Mouse (Mus musculus): ENCODE results near the gene Clca3a2.
"Not testable (repeated sequence)": the region's sequence is repeated elsewhere in the genome, so short reads cannot be mapped to it uniquely, and the experiment has no call there.

Clca3a2 gene

DNA sequence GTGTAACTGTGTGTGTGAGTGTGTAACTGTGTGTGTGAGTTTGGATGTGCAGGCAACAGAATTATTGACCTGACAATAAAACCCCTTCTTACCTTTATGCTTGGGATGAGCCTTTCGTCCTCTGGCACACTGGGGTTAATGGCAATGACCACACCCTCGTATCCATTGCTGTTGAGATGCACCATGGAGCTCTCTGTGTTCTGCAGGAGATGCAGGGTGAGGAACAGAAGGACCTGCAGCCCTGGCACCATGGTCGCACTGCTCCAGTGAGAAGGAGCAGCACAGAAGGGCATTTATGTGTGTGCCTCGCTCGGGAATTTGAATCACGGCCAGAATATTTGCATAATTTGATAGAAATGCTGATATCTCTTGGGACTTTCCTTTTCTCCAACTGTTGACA, at the start of gene Clca3a2:
TSS of gene Clca3a2 (minus strand) at position 276 of the 400 bp plus-strand sequence.
- DNase-seq (ENCODE audit: low spot score): not testable (repeated sequence)

DNA sequence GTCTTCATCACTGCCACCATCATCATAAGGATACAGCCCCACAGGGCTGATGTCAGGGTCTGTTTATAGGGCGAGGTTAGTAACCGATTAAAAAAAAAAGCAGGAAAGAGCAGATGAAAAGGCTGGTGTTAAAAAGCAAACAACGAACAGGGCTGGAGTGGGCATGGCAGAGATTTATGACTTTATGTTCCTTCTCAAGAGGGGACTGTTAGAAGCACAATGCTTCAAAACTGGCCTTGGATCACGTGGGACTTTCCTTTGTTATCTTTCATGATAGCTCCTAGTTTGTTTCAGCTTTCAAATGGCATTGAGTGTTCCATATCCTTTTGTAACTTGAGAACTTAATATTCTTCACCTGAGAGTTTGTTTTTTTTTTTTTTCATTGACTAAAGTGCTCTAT, 30.3 kb upstream of the Clca3a2 start:
- no peak for DNase-seq (ENCODE audit: low spot score)

- not testable (repeated sequence) for DNase-seq (ENCODE audit: low spot score)
These were observed 29.8 kb upstream of the Clca3a2 start, which contains the start of gene Clca3b for GRCm38 (mm10) chr3:144849014-144849556. TSS of gene Clca3b (minus strand) at chr3:144849357.

- no peak for DNase-seq (ENCODE audit: low spot score)
These were observed 8.0 kb upstream of the Clca3a2 start for GRCm38 (mm10) chr3:144827257-144827656.

DNA sequence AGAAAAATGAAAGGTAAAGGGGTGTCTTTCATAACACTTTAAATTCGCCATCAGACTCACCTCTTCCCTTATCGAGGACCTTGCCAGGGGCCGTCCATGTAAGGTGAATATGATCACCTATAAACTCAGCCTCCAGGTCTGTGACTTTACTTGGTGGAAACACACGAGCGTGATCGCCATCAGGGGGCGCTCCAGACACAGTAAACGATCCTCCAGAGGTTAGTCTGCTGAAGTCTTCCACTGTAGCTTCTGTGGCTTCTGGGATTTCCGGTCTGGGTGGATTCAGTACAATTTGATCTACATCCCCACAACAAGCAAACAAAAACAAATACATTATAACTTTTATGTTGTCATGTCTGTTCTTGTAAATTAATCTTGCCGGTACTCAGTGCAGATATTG, 5.9 kb upstream of the Clca3a2 start:
- peak; percentile 56 for DNase-seq (ENCODE audit: low spot score)

- no peak for DNase-seq (ENCODE audit: low spot score)
These were observed 4.0 kb upstream of the Clca3a2 start for GRCm38 (mm10) chr3:144823331-144823730.

- DNase-seq (ENCODE audit: low spot score): no peak
These were observed 1.3 kb upstream of the Clca3a2 start for GRCm38 (mm10) chr3:144820632-144821031.

DNA sequence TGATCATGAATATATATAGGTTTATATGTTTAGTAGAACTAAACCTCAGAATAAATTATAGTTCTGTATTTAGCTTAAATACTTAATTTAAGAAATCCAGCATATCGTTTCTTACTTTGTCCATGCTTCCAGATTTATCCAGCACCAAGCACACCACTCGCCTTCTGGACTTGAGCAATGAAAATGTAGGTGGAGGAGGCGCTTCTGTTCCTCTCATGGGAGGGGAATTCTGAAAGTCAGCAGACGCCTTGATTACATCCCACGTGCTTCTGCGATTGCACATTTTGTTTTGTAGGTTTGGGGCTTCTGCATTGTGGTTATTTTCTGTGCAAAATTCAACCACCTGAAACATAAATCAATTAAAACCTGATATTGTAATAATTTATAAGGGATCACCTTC, 6.0 kb downstream of the Clca3a2 start:
- not testable (repeated sequence) for DNase-seq (ENCODE audit: low spot score)

DNA sequence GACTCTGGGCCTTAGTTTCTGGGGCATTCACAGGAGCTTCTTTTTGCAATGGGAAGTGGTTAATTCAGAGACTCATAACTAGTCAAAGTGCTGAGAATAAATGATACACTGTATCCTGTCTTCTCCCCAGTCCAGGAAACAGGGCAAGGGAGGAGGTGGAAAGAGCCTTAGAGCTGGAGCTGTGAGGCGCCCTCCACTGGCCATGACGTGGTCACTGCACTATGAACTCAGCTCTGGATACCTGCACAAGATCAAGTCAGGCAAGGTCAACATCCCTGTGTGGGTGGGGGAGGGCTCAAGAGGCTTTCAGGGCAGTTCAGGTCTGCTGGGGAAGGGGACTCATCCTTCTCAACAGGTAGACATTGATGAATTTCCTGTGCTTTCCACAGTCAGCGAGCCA, 7.5 kb downstream of the Clca3a2 start:
- no peak for DNase-seq (ENCODE audit: low spot score)

- DNase-seq (ENCODE audit: low spot score): not testable (repeated sequence)
These were observed 11.0 kb downstream of the Clca3a2 start for GRCm38 (mm10) chr3:144808153-144808925.

DNA sequence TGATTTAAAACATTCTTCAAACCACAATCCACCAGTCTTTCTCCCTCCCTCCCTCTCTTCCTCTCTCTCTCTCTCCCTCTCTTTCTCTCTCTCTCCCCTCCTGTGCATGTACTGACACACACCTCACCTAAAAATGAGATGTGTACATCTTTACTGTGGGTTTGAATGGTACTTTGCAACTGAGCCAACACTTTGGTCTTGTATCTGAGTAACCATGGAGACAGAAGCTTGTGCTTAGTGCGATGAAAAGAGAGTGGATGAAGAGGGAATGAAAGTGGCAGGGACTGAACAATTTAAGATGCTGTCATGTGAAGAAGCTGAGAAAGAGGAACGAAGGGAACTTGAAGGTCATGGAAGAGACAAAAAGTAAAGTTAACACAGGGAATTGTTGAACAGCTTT, 12.7 kb downstream of the Clca3a2 start:
- not testable (repeated sequence) for DNase-seq (ENCODE audit: low spot score)

GRCm38 (mm10) chr3:144801861-144802260, 17.4 kb downstream of the Clca3a2 start:
- DNase-seq (ENCODE audit: low spot score): peak; percentile 41

DNA sequence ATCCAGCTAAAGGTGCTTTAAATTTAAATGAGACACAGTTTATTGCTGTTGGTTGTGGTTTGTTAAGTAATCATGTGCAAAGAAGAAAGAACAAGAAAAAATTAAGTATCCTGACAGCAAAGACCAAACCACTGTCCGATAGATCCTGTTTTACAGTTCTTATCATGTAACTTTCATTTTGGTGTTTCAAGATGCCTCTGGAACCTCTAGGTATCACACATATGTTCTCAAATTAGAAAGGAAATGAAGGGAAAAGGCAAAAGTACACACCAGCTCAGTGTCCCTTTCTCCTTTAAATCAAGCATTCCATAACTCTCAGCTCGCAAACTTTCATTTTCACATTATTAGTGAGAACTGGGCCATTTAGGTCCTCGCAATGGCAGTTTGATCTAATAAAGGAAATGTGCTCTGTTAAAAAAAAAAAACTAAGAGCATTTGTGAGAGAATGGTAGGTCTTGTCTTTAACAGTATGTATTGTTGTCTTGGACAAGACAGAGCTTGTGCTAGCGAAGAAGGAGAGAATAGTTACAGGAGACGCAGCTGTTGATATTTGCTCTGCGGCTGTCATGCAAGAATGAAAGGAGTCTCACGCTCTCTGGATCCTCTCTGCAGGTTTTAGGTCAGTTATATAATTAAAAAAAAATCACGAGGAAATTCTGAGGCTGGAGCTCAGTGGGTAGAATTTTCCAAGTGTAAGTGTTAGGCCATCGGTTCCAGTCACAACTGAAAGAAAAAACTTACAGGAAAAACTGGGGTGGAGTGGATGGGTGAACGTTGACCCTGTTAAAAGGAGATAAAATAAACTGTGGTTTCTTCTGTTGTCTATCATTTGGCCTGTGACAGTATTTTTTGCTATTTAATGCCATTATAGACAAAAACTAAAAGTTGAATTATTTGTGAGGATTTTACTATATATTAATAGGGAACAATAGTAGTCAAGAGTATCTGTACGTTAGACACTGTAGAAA, 33.8 kb downstream of the Clca3a2 start:
- no peak for DNase-seq (ENCODE audit: low spot score)

DNA sequence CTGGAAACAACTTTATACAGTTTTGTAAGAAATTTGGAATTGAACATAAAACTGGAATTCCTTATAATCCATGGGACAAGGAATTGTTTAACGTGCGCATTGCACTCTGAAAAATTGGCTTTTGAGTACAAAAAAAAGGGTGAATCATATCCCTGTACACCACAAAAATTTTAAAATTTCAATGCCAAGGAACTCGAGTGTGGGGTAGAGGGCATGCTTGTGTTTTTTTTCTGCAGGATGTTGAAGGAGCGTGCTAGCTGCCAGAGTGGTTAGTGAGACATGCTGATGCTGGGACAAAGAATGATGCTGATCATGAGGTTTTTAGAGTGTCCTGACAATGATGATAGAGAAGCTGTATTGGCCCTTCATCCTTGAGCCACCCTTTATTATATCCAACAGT, 54.1 kb downstream of the Clca3a2 start:
- no peak for DNase-seq (ENCODE audit: low spot score)

- DNase-seq (ENCODE audit: low spot score): no peak
These were observed 57.8 kb downstream of the Clca3a2 start for GRCm38 (mm10) chr3:144761454-144761853.

DNA sequence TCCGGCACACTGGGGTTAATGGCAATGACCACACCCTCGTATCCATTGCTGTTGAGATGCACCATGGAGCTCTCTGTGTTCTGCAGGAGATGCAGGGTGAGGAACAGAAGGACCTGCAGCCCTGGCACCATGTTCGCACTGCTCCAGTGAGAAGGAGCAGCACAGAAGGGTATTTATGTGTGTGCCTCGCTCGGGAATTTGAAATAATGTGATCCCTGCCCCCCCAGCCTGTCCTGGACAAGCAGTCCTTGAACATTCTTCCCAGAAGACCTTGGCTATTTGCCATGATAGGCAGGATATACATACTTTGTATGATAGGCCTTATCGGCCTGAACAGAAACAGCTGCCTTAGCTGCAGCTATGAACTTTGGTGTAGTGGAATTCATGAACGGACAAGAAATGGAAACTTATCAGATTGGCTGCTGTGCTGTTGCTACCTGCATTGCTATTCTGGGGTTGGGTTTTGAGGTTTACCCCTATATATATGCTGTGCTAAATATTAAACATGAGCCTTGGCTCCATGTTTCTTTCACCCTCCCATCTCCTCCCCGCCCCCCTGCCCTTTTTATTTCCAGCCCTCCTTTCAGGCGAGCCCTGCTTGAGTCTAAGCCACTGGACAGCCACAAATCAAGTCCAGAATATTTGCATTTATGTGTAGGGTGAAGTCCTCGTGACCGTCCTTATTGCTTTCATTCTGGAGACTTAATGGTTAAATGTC, 58.5 kb downstream of the Clca3a2 start, which contains the start of gene Clca3a1:
TSS of gene Clca3a1 (minus strand) at position 386 of the 718 bp plus-strand sequence.
- peak; percentile 42 for DNase-seq (ENCODE audit: low spot score)

DNA sequence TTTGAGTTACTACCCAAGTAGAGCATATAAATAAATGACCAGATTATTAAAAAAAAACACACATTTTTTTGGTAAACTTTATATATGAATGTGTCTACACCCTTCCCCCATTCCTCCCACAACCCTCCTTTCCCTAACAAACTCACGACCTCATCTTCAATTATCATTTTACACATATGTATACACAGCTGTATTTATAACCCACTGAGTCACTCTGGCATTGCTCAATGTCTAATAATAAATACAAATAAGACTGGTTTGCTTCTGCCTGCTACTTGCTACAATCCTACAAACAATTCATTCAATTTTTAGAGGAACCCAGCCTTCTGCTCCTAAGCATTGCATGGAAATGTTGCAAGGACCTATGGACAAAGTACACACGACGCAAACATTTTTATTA, 59.6 kb downstream of the Clca3a2 start:
- no peak for DNase-seq (ENCODE audit: low spot score)

GRCm38 (mm10) chr3:144756103-144756502, 63.2 kb downstream of the Clca3a2 start:
- not testable (repeated sequence) for DNase-seq (ENCODE audit: low spot score)

- DNase-seq (ENCODE audit: low spot score): peak; percentile 23
These were observed 66.2 kb downstream of the Clca3a2 start for GRCm38 (mm10) chr3:144753120-144753519.

DNA sequence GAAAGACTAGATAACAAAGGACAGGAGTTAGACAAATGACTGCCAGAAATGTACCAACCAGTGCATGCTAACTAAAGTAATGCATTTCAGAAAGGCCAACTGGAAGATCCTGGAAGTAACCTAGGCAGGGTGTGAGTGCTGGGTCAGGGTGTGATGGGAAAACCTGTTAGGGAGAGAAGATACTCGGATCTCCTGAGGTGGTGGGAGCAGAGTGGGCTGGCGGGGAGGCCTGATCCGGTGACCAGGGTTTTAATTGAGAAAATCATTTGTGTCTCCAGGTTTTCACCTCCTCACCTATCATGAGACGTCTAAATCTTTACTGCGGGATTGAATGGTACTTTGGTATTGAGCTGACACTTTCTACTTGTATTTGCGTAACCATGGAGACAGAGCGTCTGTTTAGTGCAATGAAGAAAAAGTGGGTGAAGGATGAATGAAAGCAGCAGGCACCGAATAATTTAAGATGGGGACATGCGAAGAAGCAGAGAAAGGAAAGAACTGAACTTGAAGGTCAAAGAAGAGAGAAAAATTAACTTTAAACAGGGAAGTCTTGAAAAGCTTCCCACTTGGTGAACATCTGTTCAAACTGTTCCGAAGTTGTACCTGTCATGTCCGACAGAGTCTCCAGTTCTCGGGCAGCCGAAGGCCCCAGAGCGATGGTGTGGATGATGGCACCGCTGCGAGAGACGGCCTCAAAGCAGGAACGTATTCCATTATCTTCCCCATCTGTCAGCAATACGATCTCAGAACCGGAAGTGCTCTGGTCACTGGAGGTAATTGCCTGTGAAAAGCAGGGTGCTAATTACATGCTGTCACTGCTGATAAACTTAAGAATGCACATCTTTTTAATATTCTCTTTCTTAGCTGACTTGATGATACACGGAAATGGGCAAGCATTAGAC, 70.0 kb downstream of the Clca3a2 start:
- DNase-seq (ENCODE audit: low spot score): not testable (repeated sequence)

DNA sequence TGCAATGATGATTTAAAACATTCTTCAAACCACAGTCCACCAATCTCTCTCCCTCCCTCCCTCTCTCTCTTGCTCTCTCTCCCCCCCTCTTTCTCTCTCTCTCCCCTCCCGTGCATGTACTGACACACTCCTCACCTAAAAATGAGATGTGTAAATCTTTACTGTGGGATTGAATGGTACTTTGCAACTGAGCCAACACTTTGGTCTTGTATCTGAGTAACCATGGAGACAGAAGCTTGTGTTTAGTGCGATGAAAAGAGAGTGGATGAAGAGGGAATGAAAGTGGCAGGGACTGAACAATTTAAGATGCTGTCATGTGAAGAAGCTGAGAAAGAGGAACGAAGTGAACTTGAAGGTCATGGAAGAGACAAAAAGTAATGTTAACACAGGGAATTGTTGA, 71.6 kb downstream of the Clca3a2 start:
- DNase-seq (ENCODE audit: low spot score): not testable (repeated sequence)
